Mouse (Mus musculus) heart, postnatal 36 days (tissue): ENCODE measurements around the gene Olfr1276. TPM values are rescaled to one million over a fixed set of nuclear protein-coding genes. Genes with fewer than 3 reads are reported as not detected.

Experiments
- DNase-seq, 2 experiments: peaks; one replicate each; pipeline ENCODE4 v3.0.0; 2021 to 2022
- intact Hi-C: fragments of 180-260 bp; cut with DNase I; formaldehyde crosslinking; loops from one replicate; pipeline ENCODE4 v1.15.1; 2025
- total RNA-seq, 2 experiments: library from RNA; stranded (reverse); gene quantifications; 2 replicates each; pipeline ENCODE4 v1.2.3; 2021

Gene Olfr1276
- total RNA-seq: not detected

DNA sequence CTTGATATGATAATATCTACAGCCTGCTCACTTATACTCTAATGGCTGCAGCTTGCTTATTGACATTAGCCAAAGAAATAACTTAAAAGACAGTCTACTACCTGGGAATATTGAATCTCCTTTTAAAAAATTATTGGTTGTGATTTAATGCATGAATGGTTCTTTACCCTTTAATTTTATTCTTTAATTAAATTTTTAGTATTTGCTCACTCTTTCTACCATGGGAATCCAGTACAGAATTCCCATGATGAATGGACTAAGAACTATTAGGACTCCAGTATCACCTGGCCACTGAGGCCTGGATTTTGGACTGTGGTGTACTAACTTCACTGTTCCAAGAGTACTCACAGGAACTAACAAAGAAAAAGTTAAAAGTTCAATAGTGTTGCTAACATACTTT is at the start of gene Olfr1276:
Olfr1276 (plus strand) TSS at position 301 of the 400 bp plus-strand sequence.
- intact Hi-C loops: no loop called here
- DNase-seq: no peak

DNA sequence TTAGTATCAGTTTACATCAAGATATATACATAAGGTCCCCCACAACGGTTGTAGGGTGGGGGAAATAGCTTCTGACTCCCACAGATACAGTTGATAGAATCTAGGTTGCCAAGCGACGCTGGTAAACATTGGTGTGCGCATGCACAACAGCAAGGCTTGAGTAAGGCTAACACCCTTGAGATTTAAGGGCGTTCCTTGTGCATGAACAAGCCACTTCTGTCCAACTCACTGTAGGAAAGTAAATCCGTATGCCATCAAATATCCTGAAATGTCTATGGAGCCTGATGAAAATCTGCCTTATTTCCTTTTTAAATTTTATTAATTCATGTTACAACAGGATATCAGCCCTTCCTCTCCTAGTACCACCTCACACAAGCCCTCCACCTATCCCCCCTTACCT is 24.8 kb upstream of the Olfr1276 start, which contains the start of gene 4930430A15Rik:
4930430A15Rik (minus strand) TSS at position 101 of the 400 bp plus-strand sequence.
- DNase-seq: no peak
- intact Hi-C loops: no loop called here

DNA sequence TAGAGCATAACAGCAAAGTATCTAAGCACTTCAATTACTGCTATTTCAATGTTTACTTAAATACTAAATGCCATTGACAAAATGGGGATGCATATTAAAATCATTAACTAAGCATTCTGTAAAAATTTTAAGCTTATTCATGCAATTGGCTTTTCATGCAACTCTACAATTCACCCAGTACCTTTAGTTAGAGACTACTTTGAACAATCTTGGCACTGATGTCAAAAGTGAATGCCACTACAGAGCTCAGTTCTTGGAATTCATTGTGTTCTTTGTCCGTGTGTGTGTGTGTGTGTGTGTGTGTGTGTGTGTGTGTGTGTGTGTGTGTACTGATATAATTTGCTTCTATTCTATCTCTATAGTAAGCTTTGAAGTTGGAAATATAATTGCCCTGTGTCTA is 19.1 kb upstream of the Olfr1276 start, which contains the start of gene Olfr1275:
Olfr1275 (minus strand) TSS at position 101 of the 400 bp plus-strand sequence.
- intact Hi-C loops: no loop called here
- DNase-seq: no peak

DNA sequence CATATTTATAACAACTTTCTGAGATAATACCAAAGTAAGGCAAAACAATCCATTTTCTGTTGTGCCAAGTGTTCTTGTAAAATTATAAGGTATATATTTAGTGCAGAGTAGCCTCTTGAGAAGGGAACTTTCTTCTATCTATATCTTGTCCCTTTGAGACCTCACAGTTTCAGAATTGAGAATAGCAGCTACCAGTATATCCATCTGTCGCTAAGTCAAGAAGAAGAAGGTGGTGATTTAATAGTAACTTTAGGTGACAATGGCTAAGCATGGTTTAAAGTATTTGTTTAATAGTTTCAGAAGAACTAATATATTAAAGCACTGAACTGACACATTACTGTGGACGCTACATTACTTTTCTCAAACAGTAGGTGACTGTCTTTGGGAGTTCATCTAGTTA is 19.7 kb downstream of the Olfr1276 start, which contains the start of gene Olfr1277:
Olfr1277 (minus strand) TSS at position 101 of the 400 bp plus-strand sequence.
- intact Hi-C loops: no loop called here

DNA sequence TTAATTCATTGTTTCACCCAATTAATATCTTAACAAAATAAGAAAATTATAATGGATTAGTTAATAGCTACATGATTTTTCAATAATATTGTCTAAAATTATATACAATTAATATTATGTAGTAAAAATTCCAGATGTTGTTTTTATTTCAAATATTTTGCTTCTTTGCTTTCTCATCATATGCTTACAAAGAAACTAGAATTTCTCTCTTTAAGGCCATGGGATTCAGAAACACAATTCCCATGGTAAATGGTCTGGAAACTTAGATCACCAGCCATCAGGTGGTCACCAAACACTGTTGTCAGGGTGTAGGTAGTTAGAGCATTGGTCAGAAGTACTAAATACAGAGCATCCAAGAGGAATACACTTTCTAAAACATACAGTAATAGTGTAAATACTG is 35.5 kb downstream of the Olfr1276 start, which contains the start of gene Olfr1278:
Olfr1278 (plus strand) TSS at position 301 of the 400 bp plus-strand sequence.
- intact Hi-C loops: no loop called here

More for the DNA sequence above, 19.7 kb downstream of the Olfr1276 start, which contains the start of gene Olfr1277:
- DNase-seq: no peak

DNA sequence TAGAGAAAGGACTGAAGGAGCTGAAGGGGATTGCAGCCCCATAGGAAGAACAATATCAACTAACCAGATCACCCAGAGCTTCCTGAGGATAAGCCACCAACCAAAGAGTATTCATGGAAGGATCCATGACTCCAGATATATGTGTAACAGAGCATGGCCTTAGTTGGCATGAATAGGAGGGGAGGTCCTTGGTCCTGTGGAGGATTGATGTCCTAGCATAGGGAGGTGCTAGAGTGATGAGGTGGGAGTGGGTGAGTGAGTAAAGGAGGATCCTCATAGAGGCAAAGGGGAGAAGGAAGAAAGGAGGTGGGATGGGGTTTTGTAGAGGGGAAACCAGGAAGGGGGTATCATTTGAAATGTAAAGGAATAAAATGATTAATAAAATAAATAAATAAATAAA is 44.2 kb downstream of the Olfr1276 start:
- intact Hi-C loops: no loop called here
- no peak for DNase-seq

More for the DNA sequence above, 35.5 kb downstream of the Olfr1276 start, which contains the start of gene Olfr1278:
- DNase-seq: no peak

DNA sequence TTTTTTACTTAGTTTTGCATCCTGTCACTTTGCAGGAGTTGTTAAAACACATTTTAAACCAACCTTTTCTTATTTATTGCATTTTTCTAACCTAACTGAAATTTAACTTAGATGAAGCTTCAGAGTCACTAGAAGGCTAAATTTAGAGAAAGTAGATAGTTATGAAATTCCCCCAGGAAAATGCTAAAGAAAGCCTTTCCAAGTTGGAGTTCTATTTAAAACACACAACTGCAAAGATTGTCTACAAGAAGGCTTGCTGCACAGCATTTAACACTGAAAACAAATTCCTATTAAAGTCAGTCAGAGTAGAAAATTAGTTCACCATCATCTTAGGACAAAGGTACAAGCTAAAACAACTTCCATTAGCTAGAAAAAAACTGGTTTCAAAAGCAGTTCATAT is 46.1 kb downstream of the Olfr1276 start, which contains the start of gene Olfr1279:
Olfr1279 (plus strand) TSS at position 262 of the 400 bp plus-strand sequence.
- intact Hi-C loops: no loop called here
- DNase-seq: no peak

Other genes starting within 250 kb of the Olfr1276 start
- gene Gm13941, start 148.5 kb upstream of the Olfr1276 start, total RNA-seq: not detected
- not detected for gene Gm15130, start 101.6 kb upstream of the Olfr1276 start, total RNA-seq
- gene 4930430A15Rik, start 24.9 kb upstream of the Olfr1276 start, total RNA-seq: not detected
- not detected for gene Olfr1275, start 19.2 kb upstream of the Olfr1276 start, total RNA-seq
- gene Olfr1277, start 19.6 kb downstream of the Olfr1276 start, total RNA-seq: not detected
- not detected for gene Olfr1278, start 35.6 kb downstream of the Olfr1276 start, total RNA-seq
- gene Olfr1279, start 46.1 kb downstream of the Olfr1276 start, total RNA-seq: not detected
- gene Olfr1280, start 59.5 kb downstream of the Olfr1276 start, total RNA-seq: not detected
- gene Olfr1281, start 72.0 kb downstream of the Olfr1276 start, total RNA-seq: not detected
- gene Olfr1282, start 81.6 kb downstream of the Olfr1276 start, total RNA-seq: not detected
- not detected for gene Olfr1283, start 112.3 kb downstream of the Olfr1276 start, total RNA-seq
- not detected for gene Olfr1284, start 121.0 kb downstream of the Olfr1276 start, total RNA-seq
- not detected for gene Olfr1286, start 168.6 kb downstream of the Olfr1276 start, total RNA-seq
- not detected for gene Olfr1287, start 194.6 kb downstream of the Olfr1276 start, total RNA-seq
- gene Olfr1288, start 219.6 kb downstream of the Olfr1276 start, total RNA-seq: not detected
- gene Olfr1289, start 226.3 kb downstream of the Olfr1276 start, total RNA-seq: not detected
- not detected for gene Olfr1290, start 239.3 kb downstream of the Olfr1276 start, total RNA-seq
- not detected for gene Olfr1291-ps1, start 242.7 kb downstream of the Olfr1276 start, total RNA-seq